Mouse (Mus musculus) CH12.LX (cell line): Measurements from ENCODE around the gene Gatad2a.

Experiments used
- CHD1 ChIP-seq: IDR thresholded peaks from 2 replicates; pipeline ENCODE4 v1.6.1; 2012; ENCODE audit warnings: low read depth, low read length, improper control_type of control experiment, inconsistent platforms
- CHD2 ChIP-seq: IDR thresholded peaks from 2 replicates; pipeline ENCODE4 v1.6.1; 2011; ENCODE audit warnings: low read length, improper control_type of control experiment
- CTCF ChIP-seq, 2 experiments: IDR thresholded peaks in 1 of 2; conservative IDR thresholded peaks in 1 of 2; 2 replicates each; pipeline ENCODE4 v1.5.1; 2011 to 2012; ENCODE audit warnings: low read depth in 2 of 2, low read length in 2 of 2, improper control_type of control experiment in 1 of 2, inconsistent platforms in 1 of 2, mild to moderate bottlenecking in 1 of 2, moderate library complexity in 1 of 2
- EP300 ChIP-seq: IDR thresholded peaks from 2 replicates; pipeline ENCODE4 v1.6.1; 2011; ENCODE audit warnings: low read length, improper control_type of control experiment
- GABPA ChIP-seq: IDR thresholded peaks from 2 replicates; pipeline ENCODE4 v1.6.1; 2012; ENCODE audit warnings: low read depth, low read length, improper control_type of control experiment, inconsistent platforms; ENCODE audit not compliant: insufficient replicate concordance
- HCFC1 ChIP-seq: IDR thresholded peaks from 2 replicates; pipeline ENCODE4 v1.6.1; 2012; ENCODE audit warnings: low read depth, mild to moderate bottlenecking, inconsistent platforms, low read length, improper control_type of control experiment
- JUND ChIP-seq: conservative IDR thresholded peaks from 2 replicates; pipeline ENCODE4 v1.6.1; 2011; ENCODE audit warnings: low read depth, low read length, improper control_type of control experiment
- MAFK ChIP-seq: IDR thresholded peaks from 2 replicates; pipeline ENCODE4 v1.6.1; 2011; ENCODE audit warnings: low read length, improper control_type of control experiment; ENCODE audit not compliant: insufficient replicate concordance
- MAZ ChIP-seq: IDR thresholded peaks from 2 replicates; pipeline ENCODE4 v1.6.1; 2012; ENCODE audit warnings: low read depth, mild to moderate bottlenecking, inconsistent platforms, low read length, improper control_type of control experiment, moderate library complexity
- MXI1 ChIP-seq: IDR thresholded peaks from 2 replicates; pipeline ENCODE4 v1.6.1; 2011; ENCODE audit warnings: mild to moderate bottlenecking, low read depth, low read length, improper control_type of control experiment
- NELFE ChIP-seq: IDR thresholded peaks from 2 replicates; pipeline ENCODE4 v1.6.1; 2011; ENCODE audit warnings: low read depth, low read length, improper control_type of control experiment
- SIN3A ChIP-seq: IDR thresholded peaks from 2 replicates; pipeline ENCODE4 v1.6.1; 2012; ENCODE audit warnings: low read length, improper control_type of control experiment, inconsistent platforms
- ZNF384 ChIP-seq: IDR thresholded peaks from 2 replicates; pipeline ENCODE4 v1.6.1; 2012; ENCODE audit warnings: low read depth, low read length, improper control_type of control experiment, inconsistent platforms

DNA sequence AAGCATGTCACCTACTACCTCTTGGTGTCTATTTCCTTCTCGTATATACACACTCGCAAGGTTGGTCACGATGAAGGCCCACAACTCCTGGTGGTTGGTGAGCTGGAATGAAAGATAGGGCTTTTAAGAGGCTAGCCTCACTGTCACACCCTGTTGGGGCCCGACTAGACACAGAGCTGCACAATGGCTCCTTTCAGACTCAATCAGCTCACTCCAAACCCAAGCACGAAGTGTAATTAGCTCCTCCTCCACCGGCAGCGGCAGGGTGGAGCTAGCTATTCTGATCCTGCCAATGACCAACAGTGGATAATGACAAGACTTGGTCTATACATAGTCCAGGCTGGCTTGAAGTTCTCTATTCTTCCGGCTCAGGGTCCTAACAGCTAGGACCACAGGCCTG is 27.4 kb upstream of the Gatad2a start:
- TF ChIP-seq GABPA (no peak), CTCF (conservative IDR thresholded peaks at IDR 0.05 in 1 of 2, IDR thresholded peaks at IDR 0.05 in 1 of 2; ENCODE audit: low read depth in 2 of 2, low read length in 2 of 2) (no peak), SIN3A (no peak), MXI1 (no peak), JUND (no peak), ZNF384 (no peak), EP300 (no peak), CHD1 (no peak), CHD2 (no peak), HCFC1 (no peak), MAFK (no peak), NELFE (no peak), MAZ (no peak)
